Mouse (Mus musculus) spleen, adult 2 months (tissue): ENCODE measurements at regions not wholly inside any gene's neighbourhood (a gene's known extent, or its start where the extent isn't known, plus 50 kb on each side); places are given as distances from the start of the nearest gene placed in this dataset.
A peak's percentile ranks its signal among the peaks of the same experiment; 100 is the strongest.

ENCODE experiments used
- DNase-seq, 2 experiments: peaks; one replicate each; pipeline versions ENCODE4 v3.0.0 to v3.0.0-alpha.2; 2012 to 2021; ENCODE audit warnings: low spot score in 2 of 2, low read depth in 1 of 2
- H3K27ac ChIP-seq: fragments of 200-500 bp; 2 replicates; pipeline ENCODE4 v1.5.1; 2012; ENCODE audit warnings: low read length, inconsistent platforms; ENCODE audit not compliant: insufficient read depth
- H3K27me3 ChIP-seq: fragments of 200-500 bp; 2 replicates; pipeline ENCODE4 v1.6.1; 2012; ENCODE audit warnings: mild to moderate bottlenecking, moderate library complexity, low read length, inconsistent platforms; ENCODE audit not compliant: control insufficient read depth, insufficient read depth
- H3K36me3 ChIP-seq: fragments of 200-500 bp; 2 replicates; pipeline ENCODE4 v1.6.1; 2012; ENCODE audit warnings: mild to moderate bottlenecking, low read length, inconsistent platforms; ENCODE audit not compliant: control insufficient read depth, insufficient read depth
- H3K4me1 ChIP-seq: fragments of 200-500 bp; 2 replicates; pipeline ENCODE4 v1.6.1; 2011; ENCODE audit warnings: inconsistent platforms; ENCODE audit not compliant: control insufficient read depth, insufficient read depth, insufficient read length
- H3K4me3 ChIP-seq: fragments of 200-500 bp; 2 replicates; pipeline ENCODE4 v1.5.1; 2011; ENCODE audit warnings: mild to moderate bottlenecking, inconsistent platforms; ENCODE audit not compliant: insufficient read depth, insufficient read length; ENCODE audit errors: extremely low read depth
- CTCF ChIP-seq: fragments of 200-500 bp; IDR thresholded peaks from 2 replicates; pipeline ENCODE4 v1.5.1; 2011; ENCODE audit warnings: mild to moderate bottlenecking, inconsistent platforms; ENCODE audit not compliant: insufficient read depth, insufficient read length, insufficient replicate concordance; ENCODE audit errors: extremely low read depth
- POLR2A ChIP-seq: fragments of 200-500 bp; IDR thresholded peaks from 2 replicates; pipeline ENCODE4 v1.6.1; 2011; ENCODE audit warnings: low read depth, low read length, inconsistent platforms
- WGBS: fragments of 180-500 bp; shearing (Covaris S2); methylation state at CpG from one replicate; pipeline ENCODE4 v1.1.7; 2018; 5-methylcytosine and 5-hydroxymethylcytosine counted together

DNA sequence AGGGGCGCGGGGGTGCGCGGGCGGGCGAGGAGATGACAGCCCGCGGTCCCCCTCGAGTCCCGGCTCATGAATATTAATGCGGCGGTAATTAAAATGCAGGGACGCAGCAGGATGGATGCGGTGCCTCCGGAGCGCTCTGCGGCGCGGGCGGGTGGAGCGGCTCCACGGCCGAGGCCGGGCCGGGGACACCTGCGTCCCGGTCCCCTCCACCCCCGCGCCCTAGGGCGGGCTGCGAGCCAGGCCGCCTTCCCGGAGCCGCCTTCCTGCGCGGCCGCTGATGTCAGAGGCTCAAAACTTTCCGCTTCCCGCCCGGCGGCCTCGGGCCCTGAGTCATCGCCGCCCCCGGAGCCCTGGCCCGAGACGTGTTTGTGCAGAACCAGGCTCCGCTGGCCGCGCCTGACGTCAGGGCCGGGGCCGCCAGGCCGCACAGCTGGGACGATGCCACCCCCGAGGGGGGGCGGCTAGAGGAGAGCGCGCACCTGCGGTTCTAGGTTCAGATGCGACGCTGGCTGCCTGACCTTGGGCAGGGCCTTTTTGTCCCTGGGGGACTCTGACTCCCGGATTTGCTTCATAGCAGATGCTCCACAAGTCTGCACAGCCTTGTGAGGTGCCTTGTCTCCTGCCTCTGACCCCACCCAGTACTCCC, 91.5 kb downstream of the 1700001O22Rik start:
- Histone ChIP-seq H3K4me1 (peaks cover 17% of the 10 kb centered on the region), H3K27me3 (no peaks in the 10 kb centered on the region), H3K36me3 (no peaks in the 10 kb centered on the region), H3K27ac (peak overlapping the region; percentile 76), H3K4me3 (peak overlapping the region; percentile 56)
- TF ChIP-seq POLR2A: no peak
- WGBS: 1% methylated on average over 58 of the region's 63 CpGs
- peak; percentile 84 for DNase-seq

- 6% methylated on average over 15 of the region's 15 CpGs for WGBS
- TF ChIP-seq POLR2A (no peak), CTCF (no peak)
- Histone ChIP-seq H3K27me3 (no peaks in the 10 kb centered on the region), H3K4me1 (peaks cover 19% of the 10 kb centered on the region), H3K4me3 (peak overlapping the region; percentile 56), H3K27ac (peak overlapping the region; percentile 76; the same call in 1 of the 2 replicates), H3K36me3 (no peaks in the 10 kb centered on the region)
- DNase-seq: no peak
Observed at GRCm38 (mm10) chr2:30711476-30711852, 92.0 kb downstream of the 1700001O22Rik start.

GRCm38 (mm10) chr2:30710895-30711294, 92.6 kb downstream of the 1700001O22Rik start:
- DNase-seq: no peak
- no peak for TF ChIP-seq POLR2A
- TF ChIP-seq CTCF: no peak
- Histone ChIP-seq H3K4me1 (peaks cover 19% of the 10 kb centered on the region), H3K27me3 (no peaks in the 10 kb centered on the region), H3K27ac (no peak overlapping the region), H3K36me3 (no peaks in the 10 kb centered on the region), H3K4me3 (no peak overlapping the region)
- WGBS: 93% methylated on average over 7 of the region's 7 CpGs

DNA sequence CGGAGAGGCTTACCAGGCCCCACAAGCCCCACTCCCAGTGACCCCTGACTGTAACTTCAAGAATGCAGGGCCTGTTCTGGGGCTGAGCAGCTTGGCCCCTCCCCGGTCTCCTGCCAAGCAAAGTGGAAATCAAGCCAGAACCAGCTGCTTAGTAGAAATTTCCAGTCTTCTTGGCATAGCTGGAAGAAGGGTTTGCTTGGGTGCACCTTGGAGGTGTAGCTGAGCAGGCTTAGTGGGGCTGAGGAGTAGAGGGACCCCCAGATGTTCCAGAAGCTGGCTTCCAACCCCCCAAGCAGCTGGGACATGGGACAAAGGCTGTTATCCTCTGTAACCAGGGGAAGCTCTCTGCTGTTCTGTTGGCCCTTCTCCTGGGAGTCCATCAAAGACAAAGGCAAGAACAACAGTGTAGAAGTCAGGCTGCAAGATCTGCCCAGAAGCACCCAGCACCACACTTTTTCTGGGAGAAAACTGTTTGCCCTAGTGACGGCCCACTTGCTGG, 94.0 kb downstream of the 1700001O22Rik start:
- TF ChIP-seq CTCF (no peak), POLR2A (no peak)
- H3K27ac ChIP-seq: peak overlapping the region; percentile 38; the same call in 1 of the 2 replicates
- no peaks in the 10 kb centered on the region for H3K27me3 ChIP-seq

GRCm38 (mm10) chr2:30708762-30709385, 94.6 kb downstream of the 1700001O22Rik start:
- WGBS: 95% methylated on average over 4 of the region's 4 CpGs
- peaks cover 19% of the 10 kb centered on the region for H3K4me1 ChIP-seq
- peak overlapping the region; percentile 54; the same call in 1 of the 2 replicates for H3K27ac ChIP-seq

More for the DNA sequence above, 94.0 kb downstream of the 1700001O22Rik start:
- Histone ChIP-seq H3K36me3 (no peaks in the 10 kb centered on the region), H3K4me3 (no peak overlapping the region), H3K4me1 (peaks cover 19% of the 10 kb centered on the region)
- 92% methylated on average over 3 of the region's 3 CpGs for WGBS
- DNase-seq: no peak

DNA sequence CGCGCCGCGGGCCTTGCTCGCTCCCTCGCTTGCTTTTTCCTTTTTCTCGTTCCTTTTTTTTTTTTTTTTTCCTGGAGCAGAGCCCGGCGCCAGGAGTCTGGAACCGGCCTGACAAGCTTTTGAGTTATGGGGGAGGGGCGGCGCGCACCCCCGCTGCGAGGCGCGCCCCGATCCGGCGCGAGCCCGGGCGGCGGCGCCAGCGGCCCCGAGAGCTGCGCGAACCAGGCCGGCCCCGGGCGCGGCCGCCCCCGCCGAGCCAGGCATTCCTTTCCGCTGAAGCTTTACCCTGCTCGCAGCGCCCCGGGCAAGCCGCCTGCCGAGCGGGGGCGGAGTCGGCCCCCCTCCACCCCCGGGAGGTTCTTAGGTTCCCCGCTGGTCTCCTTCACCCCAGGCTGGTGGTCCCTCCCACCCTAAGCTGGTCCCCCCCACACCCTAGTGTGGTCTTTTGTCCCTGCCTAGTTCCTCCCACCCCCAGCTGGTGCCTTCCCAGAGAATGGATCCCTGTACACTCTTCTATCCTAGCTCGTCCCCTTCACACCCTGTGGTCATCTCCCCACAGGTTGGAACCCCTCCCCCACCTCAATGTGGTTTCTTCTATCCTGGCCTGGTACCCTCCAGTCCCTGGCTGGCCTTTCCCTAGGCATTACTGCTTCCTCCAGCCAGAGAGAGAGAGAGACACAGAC, 95.3 kb downstream of the 1700001O22Rik start:
- 3% methylated on average over 44 of the region's 48 CpGs for WGBS
- Histone ChIP-seq H3K4me1 (peaks cover 19% of the 10 kb centered on the region), H3K27ac (peak overlapping the region; percentile 54), H3K36me3 (no peaks in the 10 kb centered on the region), H3K27me3 (no peaks in the 10 kb centered on the region), H3K4me3 (peak overlapping the region; percentile 46; the same call in 1 of the 2 replicates)
- peak in 1 of 2 experiments; percentile 27 for DNase-seq
- TF ChIP-seq CTCF: no peak
- TF ChIP-seq POLR2A: no peak

More at GRCm38 (mm10) chr2:30708762-30709385, 94.6 kb downstream of the 1700001O22Rik start:
- DNase-seq: no peak
- Histone ChIP-seq H3K36me3 (no peaks in the 10 kb centered on the region), H3K4me3 (no peak overlapping the region), H3K27me3 (no peaks in the 10 kb centered on the region)
- TF ChIP-seq POLR2A (no peak), CTCF (no peak)
